Mouse (Mus musculus) frontal cortex, adult (tissue): Measurements from ENCODE around the gene Cdc34b.

Source experiments
- ATAC-seq: cut with Nextera tagmentation; 2 replicates; pipeline ENCODE4 v1.9.2; 2017; ENCODE audit warnings: mild to moderate bottlenecking, moderate library complexity, mixed read lengths; ENCODE audit not compliant: low TSS enrichment

Gene Cdc34b

GRCm38 (mm10) chr11:94732773-94733172, 8.8 kb upstream of the Cdc34b start:
- no peak for ATAC-seq

GRCm38 (mm10) chr11:94735746-94736145, 5.8 kb upstream of the Cdc34b start:
- no peak for ATAC-seq

GRCm38 (mm10) chr11:94752946-94753713, 11.5 kb downstream of the Cdc34b start:
- no peak for ATAC-seq

GRCm38 (mm10) chr11:94759916-94760315, 18.3 kb downstream of the Cdc34b start:
- ATAC-seq, result no peak

DNA sequence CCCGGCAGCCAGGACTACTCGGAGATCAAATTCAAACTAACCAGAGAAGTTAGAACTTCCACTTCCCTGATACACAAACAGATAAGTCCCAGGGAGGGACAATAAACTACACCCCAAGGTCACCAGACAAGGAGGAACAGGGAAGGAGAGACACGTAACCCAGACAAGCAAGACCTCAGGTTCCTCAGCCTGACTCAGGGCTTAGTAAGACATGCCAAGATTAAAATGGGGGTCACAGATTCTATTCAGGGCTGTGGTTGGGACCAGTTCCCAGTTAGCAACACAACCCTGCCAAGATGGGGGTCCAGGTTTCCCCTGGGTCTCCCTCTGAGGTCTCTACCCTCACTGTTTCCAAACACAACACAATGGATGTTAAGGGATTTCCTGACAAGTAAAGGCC, 18.8 kb downstream of the Cdc34b start:
- no peak for ATAC-seq

DNA sequence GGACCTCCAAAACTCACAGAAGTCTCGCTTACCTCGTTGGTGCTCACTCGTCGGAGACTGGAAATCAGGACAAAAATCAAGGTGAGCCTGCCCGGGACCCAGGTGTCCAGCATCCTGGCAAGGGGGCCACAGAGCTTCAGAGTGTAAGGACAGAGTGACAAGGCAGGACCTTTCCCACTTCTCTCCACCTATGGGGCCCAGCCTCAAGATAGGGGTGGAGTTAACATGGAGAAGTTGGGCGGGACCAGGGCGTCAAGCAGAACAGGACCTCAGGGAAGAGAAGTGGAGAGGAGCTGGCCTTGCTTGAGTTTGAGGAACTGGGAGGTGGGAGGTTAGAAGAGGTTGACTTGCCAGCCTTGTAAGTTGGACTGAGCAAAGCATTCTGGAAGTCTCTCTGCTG, 19.2 kb downstream of the Cdc34b start:
- ATAC-seq, result no peak

- ATAC-seq, result no peak
These were observed 20.7 kb downstream of the Cdc34b start for GRCm38 (mm10) chr11:94762281-94762680.

- no peak for ATAC-seq
These were observed 21.2 kb downstream of the Cdc34b start for GRCm38 (mm10) chr11:94762775-94763174.

DNA sequence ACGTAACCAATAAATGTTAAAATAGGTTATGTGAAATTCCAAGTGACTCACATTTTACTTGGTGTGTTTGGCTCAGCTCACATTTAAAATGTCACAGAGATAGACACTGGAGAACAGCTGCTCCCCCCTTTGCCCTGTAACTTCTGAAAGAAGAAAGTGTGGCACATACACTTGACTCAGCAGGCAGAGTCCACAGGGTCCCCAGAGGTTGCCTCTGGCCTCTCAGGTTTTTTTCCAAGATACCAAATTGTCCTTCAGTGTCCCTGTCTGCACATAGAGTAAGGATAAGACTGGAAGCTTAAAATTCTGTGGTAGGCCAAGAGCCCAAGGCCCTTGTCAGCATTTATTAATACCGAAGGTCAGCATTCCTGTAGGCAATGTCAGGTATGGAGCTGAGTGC, 25.7 kb downstream of the Cdc34b start:
- ATAC-seq, result no peak

DNA sequence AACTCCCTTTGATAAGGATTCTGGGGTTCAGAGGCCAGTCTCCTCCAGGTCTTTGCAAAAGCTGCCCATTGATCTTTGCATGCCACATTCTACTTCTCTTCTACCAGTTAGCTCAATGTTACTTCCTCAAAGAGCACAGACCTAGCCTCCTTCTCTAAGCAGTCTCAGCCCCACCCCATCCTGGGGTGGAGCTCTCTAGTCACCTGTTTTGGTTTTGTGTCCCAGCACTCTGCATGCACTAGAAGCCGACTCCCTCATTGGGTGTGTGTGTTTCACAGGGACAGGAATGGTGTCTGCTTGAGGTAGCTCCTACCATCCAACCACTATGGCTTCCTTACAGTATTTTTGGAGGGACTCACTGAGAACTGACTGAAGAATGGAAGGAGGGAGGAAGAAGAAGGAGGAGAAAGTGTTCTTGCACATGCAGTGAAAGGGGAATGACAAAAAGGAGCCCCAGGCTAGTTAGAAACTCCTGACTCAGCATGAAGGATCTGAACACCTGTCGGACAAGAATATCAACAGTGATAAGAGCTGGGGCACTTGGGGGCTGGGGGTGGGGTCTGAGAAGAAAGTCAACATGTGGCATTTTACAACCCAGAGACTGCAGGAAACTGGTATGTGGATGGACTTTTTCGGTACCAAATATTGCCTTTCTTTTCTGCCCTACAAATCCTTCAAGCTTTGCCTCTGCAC, 30.9 kb downstream of the Cdc34b start:
- ATAC-seq, result no peak

GRCm38 (mm10) chr11:94773851-94774250, 32.3 kb downstream of the Cdc34b start:
- ATAC-seq, result no peak

DNA sequence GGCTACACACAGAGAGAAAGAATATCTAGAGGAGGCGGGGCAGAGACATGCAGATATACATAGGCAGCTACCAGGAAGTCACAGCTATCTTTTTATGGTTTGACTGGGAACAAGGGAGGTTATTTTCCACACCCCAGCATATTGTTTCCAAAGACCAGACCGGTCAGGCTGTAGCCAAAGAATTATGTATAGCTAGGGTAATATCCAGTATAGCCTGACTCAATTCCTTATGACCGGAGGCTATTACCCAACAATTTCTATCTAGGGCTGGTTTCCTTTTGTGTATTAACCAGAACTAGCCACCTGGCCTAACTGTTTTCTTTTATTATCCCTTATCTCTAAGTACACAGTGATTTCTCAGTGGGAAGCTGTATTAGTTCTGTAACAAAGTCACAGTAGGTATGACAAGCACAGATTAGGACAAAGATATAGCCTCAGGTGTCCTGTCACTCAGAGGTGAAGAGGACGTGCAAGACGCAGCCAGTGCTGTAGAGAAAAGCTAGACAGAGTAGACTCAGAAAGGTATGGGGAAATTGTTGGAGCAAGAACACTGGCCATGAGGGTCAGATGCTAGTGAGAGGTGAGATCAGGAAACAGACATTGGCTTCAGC, 33.4 kb downstream of the Cdc34b start:
- ATAC-seq, result no peak

DNA sequence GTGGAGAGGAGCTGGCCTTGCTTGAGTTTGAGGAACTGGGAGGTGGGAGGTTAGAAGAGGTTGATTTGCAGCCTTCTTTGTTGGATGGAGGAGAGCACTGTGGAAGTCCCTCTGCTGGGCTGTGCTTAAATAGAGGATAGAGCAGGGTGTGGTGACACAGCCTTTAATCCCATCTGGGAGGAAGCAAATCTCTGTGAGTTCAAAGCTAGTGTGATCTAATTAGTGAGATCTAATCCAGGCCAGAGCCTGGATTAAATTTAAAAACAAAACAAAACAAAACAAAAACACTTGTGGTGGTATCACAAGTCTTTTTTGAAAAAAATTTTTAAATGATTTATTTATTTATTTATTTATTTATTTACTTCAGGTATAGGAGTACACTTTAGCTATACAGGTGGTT, 41.0 kb downstream of the Cdc34b start, which contains the start of gene Tmem92:
Gene Tmem92 (minus strand): TSS at position 101 of the 400 bp plus-strand sequence.
- ATAC-seq, result no peak

DNA sequence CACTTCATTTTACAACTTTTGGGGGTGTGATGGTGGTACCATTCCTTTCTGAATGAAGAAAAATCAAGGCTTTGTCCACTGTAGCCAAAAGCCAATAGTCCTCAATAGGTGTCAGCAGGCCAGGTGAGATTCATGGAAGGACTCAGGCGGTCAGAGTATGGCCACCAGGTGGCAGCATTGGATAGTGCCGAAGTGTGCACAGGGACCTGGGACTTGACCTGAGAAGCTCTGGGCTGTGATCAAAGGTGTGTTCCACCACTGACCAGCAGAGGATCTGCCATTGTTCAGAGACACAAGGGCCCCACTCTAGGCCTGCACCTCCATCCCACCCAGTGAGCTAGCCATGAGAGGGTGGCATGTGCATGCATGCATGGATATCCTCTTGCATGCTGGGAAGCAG, 43.7 kb downstream of the Cdc34b start:
- no peak for ATAC-seq

DNA sequence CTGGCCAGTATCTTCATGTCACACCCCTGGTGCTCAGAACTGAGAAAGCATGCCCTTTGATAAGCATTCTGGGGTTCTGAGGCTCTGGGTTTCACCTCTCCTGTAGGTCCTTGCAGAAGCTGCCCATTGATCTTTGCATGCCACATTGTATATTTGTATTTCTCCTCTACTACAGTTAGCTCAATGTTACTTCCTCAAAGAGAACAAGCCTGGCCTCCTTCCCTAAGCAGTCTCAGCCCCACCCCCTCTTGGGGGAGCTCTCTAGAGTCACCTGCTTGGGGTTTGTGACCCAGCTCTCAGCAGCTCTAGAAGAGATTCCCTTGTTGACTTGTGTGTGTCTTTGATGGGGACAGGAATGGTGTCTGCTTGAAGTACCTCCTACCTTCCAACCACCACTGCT, 50.1 kb downstream of the Cdc34b start:
- no peak for ATAC-seq
